Mouse (Mus musculus) stomach, embryonic 14.5 days (tissue): ENCODE measurements at regions not wholly inside any gene's neighbourhood (a gene's known extent, or its start where the extent isn't known, plus 50 kb on each side); places are given as distances from the start of the nearest gene placed in this dataset.

Experiments used
- ATAC-seq: fragments of 200-750 bp; cut with Nextera tagmentation; 2 replicates; pipeline ENCODE4 v1.8.0; 2017; ENCODE audit warnings: low read depth, moderate TSS enrichment; ENCODE audit not compliant: insufficient number of reproducible peaks, insufficient read depth, low FRiP score
- H3K27ac ChIP-seq: fragments of 300-500 bp; sonication (generic); 2 replicates; pipeline ENCODE4 v1.5.1; 2014; ENCODE audit warnings: mild to moderate bottlenecking, low read length, moderate library complexity, mixed read lengths
- H3K27me3 ChIP-seq: fragments of 300-500 bp; sonication (generic); 2 replicates; pipeline ENCODE4 v1.6.1; 2014; ENCODE audit warnings: low read length, control low read depth, mixed read lengths; ENCODE audit not compliant: control insufficient read depth, insufficient read depth
- H3K36me3 ChIP-seq: fragments of 300-500 bp; sonication (generic); 2 replicates; pipeline ENCODE4 v1.6.1; 2014; ENCODE audit warnings: mild to moderate bottlenecking, control low read depth, low read length, moderate library complexity, mixed read lengths; ENCODE audit not compliant: control insufficient read depth, insufficient read depth
- H3K4me1 ChIP-seq: fragments of 300-500 bp; sonication (generic); 2 replicates; pipeline ENCODE4 v1.6.1; 2014; ENCODE audit warnings: low read length, control low read depth, mixed read lengths; ENCODE audit not compliant: control insufficient read depth, insufficient read depth
- H3K4me2 ChIP-seq: fragments of 300-500 bp; sonication (generic); replicated peaks from 2 replicates; pipeline ENCODE4 v1.6.1; 2014; ENCODE audit warnings: low read depth, low read length, control low read depth
- H3K4me3 ChIP-seq: fragments of 300-500 bp; sonication (generic); 2 replicates; pipeline ENCODE4 v1.5.1; 2014; ENCODE audit warnings: low read depth, low read length, control low read depth
- H3K9ac ChIP-seq: fragments of 300-500 bp; sonication (generic); replicated peaks from 2 replicates; pipeline ENCODE4 v1.6.1; 2014; ENCODE audit warnings: low read depth, mild to moderate bottlenecking, control low read depth, low read length, moderate library complexity, mixed read lengths
- H3K9me3 ChIP-seq: fragments of 300-500 bp; sonication (generic); 2 replicates; pipeline ENCODE4 v1.6.1; 2016; ENCODE audit warnings: low read depth, low read length, control low read depth; ENCODE audit not compliant: control insufficient read depth
- WGBS: fragments of 180-500 bp; shearing (Covaris S2); extraction: QIAGEN DNeasy Blood & Tissue Kit; methylation state at CpG from one replicate; pipeline ENCODE4 v1.1.7; 2014; 5-methylcytosine and 5-hydroxymethylcytosine counted together

DNA sequence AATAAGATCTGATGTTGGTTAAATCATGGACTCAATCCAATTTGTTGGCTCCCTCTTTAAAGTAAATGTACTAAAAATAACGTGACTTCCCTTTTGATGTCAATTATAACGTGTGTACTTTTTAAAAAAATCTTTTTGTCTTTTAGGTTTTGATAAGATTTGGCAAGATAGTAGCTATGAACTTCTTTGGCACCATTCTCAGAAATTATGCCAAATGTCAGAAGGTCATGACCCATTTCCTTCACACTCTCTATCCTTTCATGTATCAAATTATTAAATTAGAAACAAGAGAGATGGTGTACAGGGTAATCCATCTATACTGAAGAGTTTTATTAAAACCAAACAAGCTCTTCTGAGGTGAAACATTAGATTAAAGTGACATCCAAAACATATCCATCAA is 121.4 kb upstream of the Dph6 start:
- Histone ChIP-seq H3K4me2 (no peak overlapping the region), H3K27ac (no peak overlapping the region), H3K27me3 (no peaks in the 10 kb centered on the region), H3K9me3 (no peaks in the 10 kb centered on the region), H3K4me3 (no peak overlapping the region), H3K4me1 (no peaks in the 10 kb centered on the region), H3K9ac (no peak overlapping the region), H3K36me3 (no peaks in the 10 kb centered on the region)
- WGBS: 65% methylated on average over 2 of the region's 2 CpGs
- ATAC-seq: no peak

DNA sequence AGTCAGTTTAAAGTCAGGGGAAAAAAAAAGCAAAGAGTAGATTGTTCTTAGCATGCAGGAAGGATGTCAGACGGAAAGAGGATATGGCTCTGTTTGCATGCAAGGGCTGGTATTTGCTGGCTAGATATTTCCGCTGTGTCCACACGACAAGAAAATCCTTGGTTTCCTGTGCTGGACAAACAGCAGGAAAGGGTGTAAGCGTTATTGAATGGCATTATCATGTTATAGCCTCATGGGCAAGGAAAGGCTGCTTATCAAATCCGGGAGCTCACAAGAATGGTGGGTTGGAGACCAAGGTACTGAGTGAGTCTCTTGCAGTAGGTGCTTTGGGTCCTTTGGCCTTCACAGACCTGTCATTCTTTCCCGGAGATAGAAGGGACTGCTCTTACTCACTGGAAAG is 127.7 kb upstream of the Dph6 start:
- Histone ChIP-seq H3K4me1 (no peaks in the 10 kb centered on the region), H3K9ac (no peak overlapping the region), H3K27ac (no peak overlapping the region), H3K9me3 (no peaks in the 10 kb centered on the region), H3K4me3 (no peak overlapping the region), H3K4me2 (no peak overlapping the region), H3K36me3 (no peaks in the 10 kb centered on the region), H3K27me3 (no peaks in the 10 kb centered on the region)
- WGBS: 64% methylated on average over 6 of the region's 6 CpGs
- no peak for ATAC-seq

GRCm38 (mm10) chr2:114784191-114784590 is 129.4 kb upstream of the Dph6 start:
- Histone ChIP-seq H3K4me3 (no peak overlapping the region), H3K4me2 (no peak overlapping the region), H3K36me3 (no peaks in the 10 kb centered on the region), H3K27me3 (no peaks in the 10 kb centered on the region), H3K4me1 (no peaks in the 10 kb centered on the region), H3K27ac (no peak overlapping the region), H3K9me3 (no peaks in the 10 kb centered on the region), H3K9ac (no peak overlapping the region)
- no peak for ATAC-seq

- 94% methylated on average over 3 of the region's 3 CpGs for WGBS
- H3K9me3 ChIP-seq: no peaks in the 10 kb centered on the region
- no peak for ATAC-seq
Observed at GRCm38 (mm10) chr2:114788251-114788650, 133.5 kb upstream of the Dph6 start.

GRCm38 (mm10) chr2:114796630-114797290 is 142.0 kb upstream of the Dph6 start:
- 84% methylated on average over 6 of the region's 6 CpGs for WGBS
- H3K9me3 ChIP-seq: no peaks in the 10 kb centered on the region
- H3K4me2 ChIP-seq: no peak overlapping the region
- no peaks in the 10 kb centered on the region for H3K27me3 ChIP-seq
- no peak overlapping the region for H3K27ac ChIP-seq
- H3K4me1 ChIP-seq: 0 out of 2 replicates have a peak, but pooled peaks cover 5% of the 10 kb centered on the region
- no peak overlapping the region for H3K9ac ChIP-seq
- ATAC-seq: no peak
- no peak overlapping the region for H3K4me3 ChIP-seq
- no peaks in the 10 kb centered on the region for H3K36me3 ChIP-seq

More at GRCm38 (mm10) chr2:114788251-114788650, 133.5 kb upstream of the Dph6 start:
- Histone ChIP-seq H3K27me3 (no peaks in the 10 kb centered on the region), H3K9ac (no peak overlapping the region), H3K27ac (no peak overlapping the region), H3K4me2 (no peak overlapping the region), H3K4me3 (no peak overlapping the region), H3K36me3 (no peaks in the 10 kb centered on the region), H3K4me1 (no peaks in the 10 kb centered on the region)

- no peak for ATAC-seq
Observed at GRCm38 (mm10) chr2:114797291-114797650, 142.5 kb upstream of the Dph6 start.

DNA sequence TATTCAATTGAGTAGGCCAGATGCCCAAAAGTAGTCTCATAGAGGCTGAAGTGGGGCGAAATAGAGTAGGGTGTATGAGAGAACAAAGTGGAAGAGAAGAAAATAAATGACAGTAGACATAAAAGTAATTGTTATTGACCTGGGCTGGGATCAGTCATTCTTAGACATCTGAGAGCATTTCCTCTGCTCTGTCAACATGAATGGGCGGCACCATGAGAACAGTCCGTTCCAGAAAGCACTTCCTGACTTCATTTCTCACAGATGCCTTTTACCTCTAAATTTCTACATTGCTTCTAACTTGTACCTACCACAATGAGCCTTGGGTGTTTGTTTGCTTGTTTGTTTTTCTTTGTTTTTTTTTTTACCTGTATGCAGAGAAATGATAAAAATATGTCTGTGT is 148.5 kb upstream of the Dph6 start:
- no peak overlapping the region for H3K4me3 ChIP-seq
- no peaks in the 10 kb centered on the region for H3K9me3 ChIP-seq
- H3K4me2 ChIP-seq: no peak overlapping the region
- H3K36me3 ChIP-seq: no peaks in the 10 kb centered on the region
- ATAC-seq: no peak
- H3K9ac ChIP-seq: no peak overlapping the region
- WGBS: 69% methylated on average over 3 of the region's 3 CpGs
- H3K27ac ChIP-seq: no peak overlapping the region
- no peaks in the 10 kb centered on the region for H3K27me3 ChIP-seq
- H3K4me1 ChIP-seq: 0 out of 2 replicates have a peak, but pooled peaks cover 3% of the 10 kb centered on the region

More at GRCm38 (mm10) chr2:114797291-114797650, 142.5 kb upstream of the Dph6 start:
- H3K4me2 ChIP-seq: no peak overlapping the region
- no peak overlapping the region for H3K27ac ChIP-seq
- H3K36me3 ChIP-seq: no peaks in the 10 kb centered on the region
- H3K9ac ChIP-seq: no peak overlapping the region
- 33% methylated on average over 1 of the region's 1 CpGs for WGBS
- no peaks in the 10 kb centered on the region for H3K9me3 ChIP-seq
- no peak overlapping the region for H3K4me3 ChIP-seq
- H3K27me3 ChIP-seq: no peaks in the 10 kb centered on the region
- H3K4me1 ChIP-seq: 0 out of 2 replicates have a peak, but pooled peaks cover 5% of the 10 kb centered on the region

- no peaks in the 10 kb centered on the region for H3K27me3 ChIP-seq
- WGBS: 30% methylated on average over 3 of the region's 3 CpGs
- no peak overlapping the region for H3K4me2 ChIP-seq
- no peak overlapping the region for H3K9ac ChIP-seq
- no peaks in the 10 kb centered on the region for H3K9me3 ChIP-seq
- no peak for ATAC-seq
- no peaks in the 10 kb centered on the region for H3K36me3 ChIP-seq
- H3K4me3 ChIP-seq: no peak overlapping the region
- H3K27ac ChIP-seq: no peak overlapping the region
- 0 out of 2 replicates have a peak, but pooled peaks cover 3% of the 10 kb centered on the region for H3K4me1 ChIP-seq
Observed at GRCm38 (mm10) chr2:114803928-114804327, 149.2 kb upstream of the Dph6 start.
